Mouse (Mus musculus): ENCODE measurements at regions not wholly inside any gene's neighbourhood (a gene's known extent, or its start where the extent isn't known, plus 50 kb on each side); places are given as distances from the start of the nearest gene placed in this dataset.

- 80% methylated on average over 4 of the region's 4 CpGs for WGBS
These were observed 66.4 kb upstream of the Csl start for GRCm38 (mm10) chr10:99825881-99826280.

GRCm38 (mm10) chr10:99812069-99812650 is 52.7 kb upstream of the Csl start:
- no peak overlapping the region for H3K4me3 ChIP-seq (ENCODE audit: insufficient read depth, low read depth, low read length)
- WGBS, result 76% methylated on average over 7 of the region's 7 CpGs
- no peaks in the 10 kb centered on the region for H3K27me3 ChIP-seq (replicated peaks; ENCODE audit: control insufficient read depth, insufficient read depth, low read length)
- H3K36me3 ChIP-seq (ENCODE audit: control insufficient read depth, insufficient read depth, low read length), result no peaks in the 10 kb centered on the region
- H3K27ac ChIP-seq (ENCODE audit: insufficient read depth, low read depth, low read length), result no peak overlapping the region
- H3K4me1 ChIP-seq (ENCODE audit: control insufficient read depth, insufficient read depth, low read length), result no peaks in the 10 kb centered on the region
- TF ChIP-seq POLR2A (IDR thresholded peaks at IDR 0.05; ENCODE audit: low read depth, low read length), result no peak
- DNase-seq, result no peak

More at GRCm38 (mm10) chr10:99825881-99826280, 66.4 kb upstream of the Csl start:
- Histone ChIP-seq H3K36me3 (ENCODE audit: control insufficient read depth, insufficient read depth, low read length) (no peaks in the 10 kb centered on the region), H3K27me3 (replicated peaks; ENCODE audit: control insufficient read depth, insufficient read depth, low read length) (no peaks in the 10 kb centered on the region), H3K4me3 (ENCODE audit: insufficient read depth, low read depth, low read length) (no peak overlapping the region), H3K4me1 (ENCODE audit: control insufficient read depth, insufficient read depth, low read length) (no peaks in the 10 kb centered on the region), H3K27ac (ENCODE audit: insufficient read depth, low read depth, low read length) (no peak overlapping the region)
- TF ChIP-seq CTCF (conservative IDR thresholded peaks at IDR 0.05; ENCODE audit: insufficient read depth, insufficient read length, low read depth, low read length) (no peak), POLR2A (IDR thresholded peaks at IDR 0.05; ENCODE audit: low read depth, low read length) (no peak)
- no peak for DNase-seq

GRCm38 (mm10) chr10:99811430-99811829 is 52.0 kb upstream of the Csl start:
- WGBS, result 87% methylated on average over 1 of the region's 1 CpGs
- no peaks in the 10 kb centered on the region for H3K36me3 ChIP-seq (ENCODE audit: control insufficient read depth, insufficient read depth, low read length)
- no peaks in the 10 kb centered on the region for H3K27me3 ChIP-seq (replicated peaks; ENCODE audit: control insufficient read depth, insufficient read depth, low read length)
- no peak for DNase-seq
- H3K4me3 ChIP-seq (ENCODE audit: insufficient read depth, low read depth, low read length), result no peak overlapping the region
- H3K4me1 ChIP-seq (ENCODE audit: control insufficient read depth, insufficient read depth, low read length), result no peaks in the 10 kb centered on the region
- TF ChIP-seq CTCF (conservative IDR thresholded peaks at IDR 0.05; ENCODE audit: insufficient read depth, insufficient read length, low read depth, low read length) (no peak), POLR2A (IDR thresholded peaks at IDR 0.05; ENCODE audit: low read depth, low read length) (no peak)
- no peak overlapping the region for H3K27ac ChIP-seq (ENCODE audit: insufficient read depth, low read depth, low read length)
